Mouse (Mus musculus) cerebellum, adult 9-10 months (tissue): ENCODE measurements around the gene Rhox7b.
"Not testable (repeated sequence)": the region's sequence is repeated elsewhere in the genome, so short reads cannot be mapped to it uniquely, and the experiment has no call there.

Experiments used
- DNase-seq: peaks from one replicate; pipeline ENCODE4 v3.0.0; 2022

Gene Rhox7b

GRCm38 (mm10) chrX:37897132-37897531 lies at the start of gene Rhox7b:
TSS of gene Rhox7b (minus strand) at chrX:37897232.
- not testable (repeated sequence) for DNase-seq

DNA sequence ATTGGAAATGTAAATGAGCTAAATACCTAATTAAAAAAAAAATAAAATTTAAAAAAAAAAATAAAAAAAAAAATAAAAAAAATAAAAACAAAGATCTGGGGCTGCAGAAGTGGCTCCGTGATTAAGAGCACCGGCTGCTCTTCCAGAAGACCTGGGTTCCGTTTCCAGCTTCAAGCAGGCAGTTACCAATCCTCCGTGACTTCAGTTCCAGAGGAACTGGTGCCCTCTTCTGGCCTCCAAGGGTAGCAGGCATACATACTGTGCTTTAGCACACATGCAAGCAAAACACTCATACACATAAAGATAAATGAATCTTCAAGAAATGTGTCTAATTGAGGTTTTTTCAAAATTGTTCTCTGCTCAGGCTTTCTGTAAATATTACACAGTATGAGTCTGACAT lies 19.3 kb upstream of the Rhox7b start:
- DNase-seq: no peak

DNA sequence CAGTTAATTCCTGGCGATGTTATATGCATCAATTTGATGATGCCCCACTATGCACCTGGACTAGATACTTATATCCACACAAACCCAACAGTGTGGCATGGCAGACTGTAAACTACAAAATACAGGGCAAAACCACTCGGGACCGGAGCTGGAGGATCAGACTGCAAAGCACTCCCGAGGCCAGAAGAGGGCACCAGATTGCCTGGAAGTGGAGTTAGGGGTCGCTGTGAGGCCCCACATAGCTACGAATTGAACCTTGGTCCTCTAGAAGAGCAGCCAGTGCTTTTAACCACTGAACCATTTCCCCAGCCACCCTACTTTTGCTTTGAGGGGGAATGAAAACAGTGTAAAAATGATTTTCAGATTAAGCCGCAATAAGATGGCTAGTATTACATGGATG lies 11.5 kb upstream of the Rhox7b start:
- DNase-seq: no peak

DNA sequence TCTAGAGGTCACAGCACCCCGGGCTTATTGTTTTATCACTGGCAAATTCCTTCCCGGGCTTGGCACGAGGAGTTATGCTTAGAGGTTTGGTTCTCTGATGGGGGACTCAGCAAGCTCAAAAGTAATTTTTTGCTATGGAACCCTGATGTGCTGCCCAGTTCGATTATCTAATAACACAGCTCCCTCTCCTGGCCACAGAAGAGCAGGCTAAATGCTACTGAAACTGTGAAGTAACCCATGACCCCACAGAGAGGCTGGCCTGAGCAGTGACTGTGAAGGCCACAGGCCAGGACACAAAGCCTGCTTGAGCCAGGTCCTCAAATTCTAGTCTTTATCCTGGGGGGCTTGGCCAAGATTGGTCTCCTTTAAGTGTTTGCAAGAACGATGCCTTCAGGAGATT lies 6.7 kb upstream of the Rhox7b start:
- DNase-seq: no peak

DNA sequence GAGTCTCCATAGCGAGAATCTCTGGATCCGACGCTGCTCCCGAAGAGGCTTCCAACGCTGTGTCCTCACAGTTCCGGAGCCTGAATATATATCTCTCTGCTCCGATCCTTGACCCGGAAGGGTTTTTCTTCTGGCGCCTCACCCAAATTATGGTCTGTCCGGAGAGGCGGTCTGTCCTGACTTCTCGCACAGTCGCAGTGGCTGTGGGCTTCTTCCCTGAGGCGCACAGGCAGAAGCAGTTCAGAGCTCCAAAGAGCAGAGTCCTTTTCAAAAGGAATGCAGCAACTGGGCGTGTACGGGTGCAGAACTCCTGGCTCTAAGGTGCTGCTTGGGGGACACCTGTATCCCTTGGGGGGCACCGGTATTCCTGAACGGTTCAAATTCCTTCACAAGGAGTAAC lies 4.6 kb upstream of the Rhox7b start, which contains the start of gene Rhox9:
Rhox9 (minus strand) TSS at position 101 of the 400 bp plus-strand sequence.
- not testable (repeated sequence) for DNase-seq

- DNase-seq: no peak
These were observed 18.2 kb downstream of the Rhox7b start, which contains the start of gene Rhox8 for GRCm38 (mm10) chrX:37878844-37879243. TSS of gene Rhox8 (minus strand) at chrX:37878944.

GRCm38 (mm10) chrX:37871641-37872040 lies 25.4 kb downstream of the Rhox7b start:
- no peak for DNase-seq
